Mouse (Mus musculus) stomach, postnatal 0 days (tissue): ENCODE measurements around the gene Ccl6. TPM values are rescaled to one million over a fixed set of nuclear protein-coding genes. Genes with fewer than 3 reads are reported as not detected.

Source experiments
- ATAC-seq: fragments of 200-750 bp; cut with Nextera tagmentation; 2 replicates; pipeline ENCODE4 v1.8.0; 2017; ENCODE audit not compliant: low FRiP score, low TSS enrichment
- DNase-seq: peaks from one replicate; pipeline ENCODE4 v3.0.0-alpha.2; 2016; ENCODE audit warnings: low spot score
- H3K27ac ChIP-seq: fragments of 300-500 bp; sonication (generic); replicated peaks from 2 replicates; pipeline ENCODE4 v1.5.1; 2014; ENCODE audit warnings: mild to moderate bottlenecking, control low read depth
- H3K27me3 ChIP-seq: fragments of 300-500 bp; sonication (generic); 2 replicates; pipeline ENCODE4 v1.6.1; 2014; ENCODE audit warnings: low read length; ENCODE audit not compliant: control insufficient read depth, insufficient read depth
- H3K36me3 ChIP-seq: fragments of 300-500 bp; sonication (generic); 2 replicates; pipeline ENCODE4 v1.6.1; 2014; ENCODE audit warnings: low read length, mixed read lengths; ENCODE audit not compliant: control insufficient read depth, insufficient read depth
- H3K4me1 ChIP-seq: fragments of 300-500 bp; sonication (generic); replicated peaks from 2 replicates; pipeline ENCODE4 v1.6.1; 2014; ENCODE audit warnings: antibody characterized with exemption; ENCODE audit not compliant: control insufficient read depth, insufficient read depth
- H3K4me2 ChIP-seq: fragments of 300-500 bp; sonication (generic); replicated peaks from 2 replicates; pipeline ENCODE4 v1.6.1; 2014; ENCODE audit warnings: low read depth, mild to moderate bottlenecking, control low read depth, moderate library complexity
- H3K4me3 ChIP-seq: fragments of 300-500 bp; sonication (generic); 2 replicates; pipeline ENCODE4 v1.5.1; 2014; ENCODE audit warnings: low read depth, low read length, control low read depth
- H3K9ac ChIP-seq: fragments of 300-500 bp; sonication (generic); 2 replicates; pipeline ENCODE4 v1.6.1; 2014; ENCODE audit warnings: mild to moderate bottlenecking, low read length, control low read depth, mixed read lengths
- H3K9me3 ChIP-seq: fragments of 300-500 bp; sonication (generic); 2 replicates; pipeline ENCODE4 v1.6.1; 2016; ENCODE audit warnings: low read length; ENCODE audit not compliant: control insufficient read depth
- CTCF ChIP-seq: IDR thresholded peaks from 2 replicates; pipeline ENCODE4 v1.5.1; 2016; ENCODE audit warnings: antibody characterized with exemption, low read depth, mild to moderate bottlenecking, moderate library complexity
- EP300 ChIP-seq: optimal IDR thresholded peaks from 2 replicates; pipeline ENCODE3; 2016; ENCODE audit warnings: antibody characterized with exemption
- WGBS: fragments of 180-500 bp; shearing (Covaris S2); extraction: QIAGEN DNeasy Blood & Tissue Kit; methylation state at CpG from one replicate; pipeline ENCODE4 v1.1.7; 2014; 5-methylcytosine and 5-hydroxymethylcytosine counted together
- polyA plus RNA-seq: library from polyadenylated mRNA; unstranded; fragments of >200 nt; fragmentation: Nextera tagmentation; extraction: Ambion mirVana; gene quantifications from 2 replicates; pipeline ENCODE4 v1.2.1, GENCODE M21; 2015

Ccl6 gene
- polyA plus RNA-seq, 1 experiment from 2014 or later = 58.5 TPM

DNA sequence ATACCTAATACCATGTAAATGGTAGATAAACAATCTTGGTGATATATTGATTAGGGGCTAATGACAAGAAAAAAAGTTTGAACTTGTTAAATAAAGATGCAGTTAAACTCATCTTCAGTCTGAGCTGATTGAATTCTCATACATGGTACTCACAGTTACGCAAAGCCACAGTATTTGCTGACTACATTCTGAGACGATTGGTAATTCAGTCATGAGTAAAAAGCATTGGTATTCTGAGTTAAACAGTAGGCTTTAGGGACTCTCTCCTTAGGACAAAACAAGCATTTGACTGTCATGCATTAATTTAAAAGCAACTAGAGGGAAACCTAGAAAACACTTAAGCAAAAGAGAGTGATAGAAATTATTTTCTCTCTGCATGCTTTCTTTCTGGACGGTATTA lies 30.7 kb upstream of the Ccl6 start:
- ATAC-seq = no peak
- Histone ChIP-seq H3K4me2 (no peak overlapping the region), H3K4me1 (no peaks in the 10 kb centered on the region), H3K9me3 (no peaks in the 10 kb centered on the region), H3K27ac (no peak overlapping the region), H3K9ac (no peak overlapping the region), H3K4me3 (no peak overlapping the region), H3K36me3 (no peaks in the 10 kb centered on the region), H3K27me3 (no peaks in the 10 kb centered on the region)
- TF ChIP-seq CTCF = no peak
- no peak for TF ChIP-seq EP300
- DNase-seq = no peak
- 75% methylated on average over 3 of the region's 3 CpGs for WGBS

- H3K36me3 ChIP-seq = no peaks in the 10 kb centered on the region
- no peak overlapping the region for H3K27ac ChIP-seq
- TF ChIP-seq CTCF (no peak), EP300 (no peak)
- no peak overlapping the region for H3K9ac ChIP-seq
- no peaks in the 10 kb centered on the region for H3K4me1 ChIP-seq
- WGBS = 93% methylated on average over 1 of the region's 1 CpGs
- ATAC-seq (no peak), DNase-seq (no peak)
- no peak overlapping the region for H3K4me3 ChIP-seq
- no peak overlapping the region for H3K4me2 ChIP-seq
- H3K9me3 ChIP-seq = no peaks in the 10 kb centered on the region
- no peaks in the 10 kb centered on the region for H3K27me3 ChIP-seq
Measured at GRCm38 (mm10) chr11:83619037-83619436, 26.1 kb upstream of the Ccl6 start.

GRCm38 (mm10) chr11:83618238-83618637 lies 25.4 kb upstream of the Ccl6 start:
- DNase-seq = no peak
- Histone ChIP-seq H3K4me2 (no peak overlapping the region), H3K9ac (no peak overlapping the region), H3K9me3 (no peaks in the 10 kb centered on the region), H3K4me3 (no peak overlapping the region), H3K4me1 (no peaks in the 10 kb centered on the region), H3K36me3 (no peaks in the 10 kb centered on the region), H3K27ac (no peak overlapping the region), H3K27me3 (no peaks in the 10 kb centered on the region)
- no peak for ATAC-seq
- no peak for TF ChIP-seq CTCF
- no peak for TF ChIP-seq EP300
- WGBS = 67% methylated on average over 5 of the region's 5 CpGs

DNA sequence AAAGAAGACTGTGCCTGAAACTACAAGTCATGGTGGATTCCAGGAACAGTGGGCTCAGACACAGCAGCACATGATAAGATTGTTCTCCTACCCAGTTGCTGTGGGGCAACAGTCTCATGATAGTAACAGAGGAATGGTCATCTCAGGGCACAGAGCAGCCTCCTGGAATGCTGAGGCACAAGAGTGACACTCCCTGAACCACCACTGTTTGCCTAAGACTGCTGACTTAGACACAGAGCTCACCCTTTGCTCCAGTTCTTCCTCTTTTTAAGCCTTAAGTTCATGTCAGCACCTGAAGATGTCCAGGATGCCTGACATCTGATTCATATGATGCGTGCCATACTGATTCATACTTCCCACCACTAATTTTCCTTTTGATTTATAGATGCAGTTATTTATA lies 23.7 kb upstream of the Ccl6 start:
- WGBS = 81% methylated on average over 1 of the region's 1 CpGs
- TF ChIP-seq CTCF (no peak), EP300 (no peak)
- Histone ChIP-seq H3K27me3 (no peaks in the 10 kb centered on the region), H3K4me2 (no peak overlapping the region), H3K36me3 (no peaks in the 10 kb centered on the region), H3K27ac (no peak overlapping the region), H3K4me1 (no peaks in the 10 kb centered on the region), H3K9ac (no peak overlapping the region), H3K9me3 (no peaks in the 10 kb centered on the region), H3K4me3 (no peak overlapping the region)
- DNase-seq (no peak), ATAC-seq (no peak)

DNA sequence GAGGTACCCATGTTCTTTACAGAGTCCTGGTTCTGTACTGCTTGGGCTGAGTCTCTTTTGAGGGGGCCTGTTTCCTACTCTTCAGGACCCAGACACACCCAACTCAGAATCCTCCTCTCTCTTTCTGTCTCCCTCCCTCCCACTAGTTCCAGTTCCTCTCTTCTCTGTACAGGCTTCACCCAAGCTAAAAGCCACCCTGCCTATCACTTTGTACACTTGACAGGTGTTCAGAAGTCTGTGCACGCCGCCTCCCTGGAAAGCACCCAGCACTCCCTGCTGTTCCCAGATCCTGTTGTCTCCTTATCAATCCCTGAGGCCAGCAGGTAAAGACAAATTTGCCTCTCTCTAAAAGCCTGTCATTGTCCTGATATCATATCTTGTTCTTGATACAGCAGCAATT lies 18.0 kb upstream of the Ccl6 start:
- H3K4me1 ChIP-seq = no peaks in the 10 kb centered on the region
- H3K9ac ChIP-seq = no peak overlapping the region
- TF ChIP-seq EP300 = no peak
- no peaks in the 10 kb centered on the region for H3K27me3 ChIP-seq
- no peak overlapping the region for H3K4me2 ChIP-seq
- DNase-seq = no peak
- no peak for ATAC-seq
- no peak overlapping the region for H3K4me3 ChIP-seq
- no peak overlapping the region for H3K27ac ChIP-seq
- WGBS = 41% methylated on average over 2 of the region's 2 CpGs
- H3K36me3 ChIP-seq = no peaks in the 10 kb centered on the region
- no peaks in the 10 kb centered on the region for H3K9me3 ChIP-seq

- Histone ChIP-seq H3K36me3 (no peaks in the 10 kb centered on the region), H3K27ac (no peak overlapping the region), H3K27me3 (no peaks in the 10 kb centered on the region), H3K9me3 (no peaks in the 10 kb centered on the region), H3K9ac (no peak overlapping the region), H3K4me1 (no peaks in the 10 kb centered on the region), H3K4me2 (no peak overlapping the region), H3K4me3 (no peak overlapping the region)
- 29% methylated on average over 1 of the region's 1 CpGs for WGBS
- no peak for TF ChIP-seq CTCF
- no peak for TF ChIP-seq EP300
- no peak for ATAC-seq
- DNase-seq = no peak
Measured at GRCm38 (mm10) chr11:83606396-83606795, 13.5 kb upstream of the Ccl6 start.

DNA sequence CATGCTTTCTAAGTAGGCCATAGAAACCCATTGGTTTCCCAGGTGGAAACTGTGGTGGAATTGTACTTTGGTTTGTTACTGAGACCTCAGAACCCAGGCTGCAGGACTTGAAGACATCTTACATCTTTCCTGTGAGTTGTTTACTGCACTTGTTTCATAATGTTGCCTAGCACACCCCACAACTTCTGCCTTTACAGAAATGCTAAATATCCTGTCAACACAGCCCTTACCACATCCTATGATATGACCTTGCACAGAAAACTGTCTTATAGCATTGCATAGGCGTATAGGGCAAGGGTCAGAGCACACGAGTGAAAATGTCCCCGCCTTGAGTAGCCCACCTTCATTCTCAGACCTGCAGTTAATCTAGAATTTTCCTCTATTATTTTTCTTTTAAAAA lies 12.6 kb upstream of the Ccl6 start:
- DNase-seq = no peak
- Histone ChIP-seq H3K4me3 (no peak overlapping the region), H3K4me2 (no peak overlapping the region), H3K36me3 (no peaks in the 10 kb centered on the region), H3K27ac (no peak overlapping the region), H3K9ac (no peak overlapping the region), H3K27me3 (no peaks in the 10 kb centered on the region), H3K9me3 (no peaks in the 10 kb centered on the region), H3K4me1 (no peaks in the 10 kb centered on the region)
- 81% methylated on average over 3 of the region's 3 CpGs for WGBS
- no peak for ATAC-seq
- no peak for TF ChIP-seq EP300
- no peak for TF ChIP-seq CTCF
